Mouse (Mus musculus) layer of hippocampus, adult 18-20 months (tissue): Measurements from ENCODE around the gene Cers3. TPM values are rescaled to one million over a fixed set of nuclear protein-coding genes. Genes with fewer than 3 reads are reported as not detected.

Experiments
- DNase-seq, 2 experiments: peaks; one replicate each; pipeline ENCODE4 v3.0.0; 2022; ENCODE audit warnings: low spot score in 2 of 2
- total RNA-seq, 2 experiments: library from RNA; stranded (reverse); gene quantifications; 2 replicates each; pipeline ENCODE4 v1.2.3; 2021

Cers3 gene
- total RNA-seq, 2 experiments from 2014 or later, result 0.28 to 0.59 TPM

- no peak for DNase-seq
These were observed 36.9 kb downstream of the Cers3 start for GRCm38 (mm10) chr7:66779944-66780942.

- DNase-seq, result no peak
These were observed 43.2 kb downstream of the Cers3 start for GRCm38 (mm10) chr7:66786476-66786875.

GRCm38 (mm10) chr7:66787816-66788215, 44.5 kb downstream of the Cers3 start:
- no peak for DNase-seq

- DNase-seq, result no peak
These were observed 46.8 kb downstream of the Cers3 start for GRCm38 (mm10) chr7:66789860-66790748.

GRCm38 (mm10) chr7:66791022-66791421, 47.7 kb downstream of the Cers3 start:
- DNase-seq, result no peak

GRCm38 (mm10) chr7:66796909-66797308, 53.6 kb downstream of the Cers3 start:
- no peak for DNase-seq

GRCm38 (mm10) chr7:66797345-66797744, 54.0 kb downstream of the Cers3 start:
- DNase-seq, result no peak

GRCm38 (mm10) chr7:66798826-66799225, 55.5 kb downstream of the Cers3 start:
- DNase-seq, result no peak

- no peak for DNase-seq
These were observed 57.5 kb downstream of the Cers3 start for GRCm38 (mm10) chr7:66800784-66801183.

GRCm38 (mm10) chr7:66801785-66802184, 58.5 kb downstream of the Cers3 start:
- DNase-seq, result no peak

- DNase-seq, result no peak
These were observed 60.5 kb downstream of the Cers3 start for GRCm38 (mm10) chr7:66803798-66804197.

- no peak for DNase-seq
These were observed 63.5 kb downstream of the Cers3 start for GRCm38 (mm10) chr7:66806801-66807200.

GRCm38 (mm10) chr7:66810436-66810835, 67.1 kb downstream of the Cers3 start:
- DNase-seq, result no peak

- DNase-seq, result no peak
These were observed 68.0 kb downstream of the Cers3 start for GRCm38 (mm10) chr7:66811294-66811693.

GRCm38 (mm10) chr7:66812289-66812688, 69.0 kb downstream of the Cers3 start:
- no peak for DNase-seq

- peak; percentile 13 to 47 for DNase-seq
These were observed 69.4 kb downstream of the Cers3 start for GRCm38 (mm10) chr7:66812737-66813136.

- no peak for DNase-seq
These were observed 69.9 kb downstream of the Cers3 start for GRCm38 (mm10) chr7:66813172-66813571.

GRCm38 (mm10) chr7:66815526-66815925, 72.2 kb downstream of the Cers3 start:
- DNase-seq, result no peak

- peak in 1 of 2 experiments; percentile 54 for DNase-seq
These were observed 76.7 kb downstream of the Cers3 start for GRCm38 (mm10) chr7:66820034-66820433.

- no peak for DNase-seq
These were observed 87.5 kb downstream of the Cers3 start for GRCm38 (mm10) chr7:66830803-66831202.

GRCm38 (mm10) chr7:66831295-66831694, 88.0 kb downstream of the Cers3 start:
- no peak for DNase-seq
